Mouse (Mus musculus) thymus, adult 2 months (tissue): ENCODE measurements around the gene Olfr221. TPM values are rescaled to one million over a fixed set of nuclear protein-coding genes. Genes with fewer than 3 reads are reported as not detected.

Source experiments
- DNase-seq: peaks from one replicate; pipeline ENCODE4 v3.0.0; 2021
- H3K27ac ChIP-seq: fragments of 200-500 bp; 2 replicates; pipeline ENCODE4 v1.5.1; 2012; ENCODE audit warnings: low read length, control low read depth; ENCODE audit not compliant: control insufficient read depth, insufficient read depth
- H3K27me3 ChIP-seq: fragments of 200-500 bp; 2 replicates; pipeline ENCODE4 v1.6.1; 2012; ENCODE audit warnings: mild to moderate bottlenecking, low read length, moderate library complexity, mixed read lengths; ENCODE audit not compliant: control insufficient read depth, insufficient read depth
- H3K36me3 ChIP-seq: fragments of 200-500 bp; 2 replicates; pipeline ENCODE4 v1.6.1; 2012; ENCODE audit warnings: mild to moderate bottlenecking, low read length, moderate library complexity; ENCODE audit not compliant: control insufficient read depth, insufficient read depth
- H3K4me1 ChIP-seq: fragments of 200-500 bp; replicated peaks from 2 replicates; pipeline ENCODE4 v1.6.1; 2012; ENCODE audit warnings: low read length; ENCODE audit not compliant: control insufficient read depth, insufficient read depth
- H3K4me3 ChIP-seq: fragments of 200-500 bp; 2 replicates; pipeline ENCODE4 v1.5.1; 2012; ENCODE audit warnings: mild to moderate bottlenecking, low read length, control low read depth, moderate library complexity; ENCODE audit not compliant: control insufficient read depth, insufficient read depth
- CTCF ChIP-seq: fragments of 200-500 bp; IDR thresholded peaks from 2 replicates; pipeline ENCODE4 v1.5.1; 2012; ENCODE audit warnings: mild to moderate bottlenecking, control low read depth, low read length, moderate library complexity, borderline replicate concordance; ENCODE audit not compliant: control insufficient read depth, poor library complexity, insufficient read depth; ENCODE audit errors: extremely low read depth
- POLR2A ChIP-seq: fragments of 200-500 bp; IDR thresholded peaks from 2 replicates; pipeline ENCODE4 v1.6.1; 2012; ENCODE audit warnings: mild to moderate bottlenecking, low read length, control low read depth, moderate library complexity; ENCODE audit not compliant: control insufficient read depth, poor library complexity, insufficient read depth; ENCODE audit errors: extremely low read depth
- WGBS: fragments of 180-500 bp; shearing (Covaris S2); methylation state at CpG from one replicate; pipeline ENCODE4 v1.1.7; 2018; 5-methylcytosine and 5-hydroxymethylcytosine counted together
- polyA plus RNA-seq: library from polyadenylated mRNA; depleted of rRNA; stranded (reverse); fragments of >200 nt; gene quantifications from 2 replicates; pipeline ENCODE4 v1.2.3, GENCODE M21; 2012; rRNA removed

The Olfr221 gene
- polyA plus RNA-seq, 1 experiment: not detected

DNA sequence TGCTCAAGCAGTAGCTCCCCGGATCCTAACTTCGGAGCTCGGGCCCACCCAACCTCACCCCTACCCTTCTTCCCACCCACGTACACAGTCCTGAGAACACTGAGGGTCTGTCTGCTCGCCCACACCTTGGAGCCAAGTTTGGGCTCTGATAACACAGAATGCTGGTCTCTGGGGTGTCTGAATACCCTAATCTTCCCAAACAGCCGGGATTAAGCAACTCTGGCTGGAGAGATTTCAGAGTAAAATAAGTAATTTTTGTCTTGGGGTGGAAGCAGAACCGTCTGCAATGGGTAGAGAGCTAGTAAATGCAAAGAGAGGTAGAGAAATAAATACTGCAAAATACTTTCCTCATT lies 56.1 kb downstream of the Olfr221 start:
- DNase-seq: no peak

DNA sequence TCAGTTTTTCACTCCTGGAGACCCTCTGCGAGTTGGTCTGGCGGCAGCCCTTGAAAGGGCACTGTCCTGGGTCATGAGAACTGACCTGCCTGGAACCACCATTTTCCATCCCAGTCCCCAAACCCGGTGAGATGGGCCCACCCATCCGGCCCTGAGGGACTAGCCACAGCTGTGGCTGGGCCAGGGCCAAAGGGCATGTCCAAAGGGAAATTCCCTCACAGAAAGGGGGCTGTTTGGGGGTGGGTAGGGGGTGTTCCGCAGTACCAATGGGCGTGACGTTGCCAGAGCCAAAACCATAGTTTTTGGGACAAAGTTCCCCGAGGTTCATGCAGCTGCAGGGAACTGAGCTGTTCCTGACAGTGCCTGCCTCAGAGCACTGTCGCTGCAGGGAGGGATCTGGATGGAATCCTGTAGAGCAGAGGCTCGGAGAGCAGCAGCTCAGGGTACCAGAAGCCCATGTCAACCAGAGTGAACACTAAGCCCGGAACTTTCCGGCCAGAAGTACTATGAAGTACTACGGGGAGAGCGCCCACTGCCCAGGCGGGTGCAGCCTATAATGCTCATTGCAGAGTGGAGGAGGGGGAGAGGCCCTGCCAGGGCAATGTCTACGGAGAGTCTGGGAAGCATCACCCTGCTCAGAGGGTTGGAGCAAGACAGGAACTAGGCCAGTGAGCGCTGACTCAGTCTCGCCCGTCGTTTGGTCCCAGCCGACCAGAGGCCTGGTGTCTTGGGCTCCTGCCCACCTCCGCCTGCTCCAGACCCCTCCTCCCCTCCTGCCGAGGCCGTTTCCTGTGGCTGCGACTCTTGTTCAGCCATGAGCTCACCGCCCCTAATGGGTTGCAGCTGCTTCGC lies 56.7 kb downstream of the Olfr221 start:
- no peak for DNase-seq
- Histone ChIP-seq H3K36me3 (no peaks in the 10 kb centered on the region), H3K4me1 (peaks cover 33% of the 10 kb centered on the region), H3K27me3 (no peaks in the 10 kb centered on the region), H3K4me3 (peak overlapping the region; percentile 44), H3K27ac (no peak overlapping the region)
- 9% methylated on average over 27 of the region's 27 CpGs for WGBS
- TF ChIP-seq POLR2A (no peak), CTCF (no peak)

More for the DNA sequence above, 56.1 kb downstream of the Olfr221 start:
- peaks cover 33% of the 10 kb centered on the region for H3K4me1 ChIP-seq
- H3K36me3 ChIP-seq: no peaks in the 10 kb centered on the region
- no peaks in the 10 kb centered on the region for H3K27me3 ChIP-seq
- H3K27ac ChIP-seq: no peak overlapping the region
- H3K4me3 ChIP-seq: peak overlapping the region; percentile 44
- WGBS: 34% methylated on average over 7 of the region's 7 CpGs
- TF ChIP-seq CTCF: no peak
- TF ChIP-seq POLR2A: no peak

DNA sequence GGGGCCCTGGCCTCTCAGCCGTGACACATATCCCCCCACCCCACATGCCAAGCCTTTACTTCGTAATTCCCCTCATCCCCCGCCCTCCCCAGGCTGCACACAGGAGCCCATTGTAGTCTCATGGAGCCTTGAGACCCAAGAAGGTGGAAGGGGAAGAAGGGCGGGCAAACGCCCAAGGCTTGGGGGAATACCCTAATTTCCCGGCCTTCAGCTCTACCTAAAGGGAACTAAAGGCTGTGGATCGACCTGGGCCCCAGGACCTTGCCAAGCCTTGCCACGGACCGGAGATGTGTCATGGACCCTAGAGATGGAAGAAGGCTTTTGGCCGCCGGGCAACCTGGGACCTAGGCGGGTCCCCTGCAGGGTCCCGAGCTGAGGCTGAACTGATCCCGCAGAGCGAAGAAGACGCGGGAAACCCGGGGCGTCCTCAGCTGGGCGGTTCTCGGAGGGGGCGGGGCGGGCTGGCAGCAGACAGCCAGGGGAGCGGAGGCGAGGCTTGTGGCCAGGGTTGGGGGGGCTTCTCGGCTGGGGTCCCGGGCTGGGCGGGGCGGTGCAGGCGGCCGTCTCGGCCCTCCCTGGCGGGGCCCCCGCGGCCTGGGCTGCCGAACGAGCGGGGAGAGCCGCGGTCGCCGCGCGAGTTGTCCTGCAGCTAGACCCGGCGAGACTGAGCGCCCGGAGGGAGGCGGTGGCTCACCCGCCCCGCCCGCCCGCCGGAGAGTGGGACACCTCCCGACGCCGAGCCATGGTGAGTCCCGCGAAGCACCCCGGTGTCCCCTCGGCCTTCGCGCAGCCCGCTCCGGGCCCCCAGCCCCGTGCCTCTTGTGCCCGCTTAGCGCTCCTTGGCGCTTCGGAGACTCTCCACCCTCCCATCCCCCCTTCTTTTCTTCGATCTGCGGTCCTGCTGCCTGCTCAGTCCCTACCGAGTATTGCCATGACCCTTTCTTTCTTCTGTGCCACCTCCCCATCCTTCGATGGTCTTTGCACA lies 57.7 kb downstream of the Olfr221 start, which contains the start of gene Arhgef40:
Gene Arhgef40, plus strand, starts transcription at position 473 of the 985 bp plus-strand sequence.
- H3K27me3 ChIP-seq: no peaks in the 10 kb centered on the region
- H3K36me3 ChIP-seq: no peaks in the 10 kb centered on the region
- WGBS: 1% methylated on average over 49 of the region's 74 CpGs
- no peak for TF ChIP-seq POLR2A
- TF ChIP-seq CTCF: no peak
- peaks cover 30% of the 10 kb centered on the region for H3K4me1 ChIP-seq
- peak; percentile 70 for DNase-seq
- peak within 1 kb of the TSS; percentile 44 for H3K4me3 ChIP-seq
- no peak within 1 kb of the TSS for H3K27ac ChIP-seq

Other genes with a start within 250 kb of the Olfr221 start
- gene AY358078, start 242.4 kb downstream of the Olfr221 start, polyA plus RNA-seq: not detected in 2 replicates
- gene Ear6, start 188.8 kb downstream of the Olfr221 start, polyA plus RNA-seq: 0.82 and 1.8 TPM in 2 replicates
- 50.4 and 56.7 TPM in 2 replicates for gene Mettl17, start 157.6 kb downstream of the Olfr221 start, polyA plus RNA-seq
- 0.84 and 1.5 TPM in 2 replicates for gene Slc39a2, start 149.6 kb downstream of the Olfr221 start, polyA plus RNA-seq
- gene Ndrg2, start 128.3 kb downstream of the Olfr221 start, polyA plus RNA-seq: 85.1 and 178 TPM in 2 replicates
- gene Tppp2, start 124.0 kb downstream of the Olfr221 start, polyA plus RNA-seq: not detected in 2 replicates
- not detected in 2 replicates for gene Rnase13, start 119.7 kb downstream of the Olfr221 start, polyA plus RNA-seq
- 55.2 and 62.3 TPM in 2 replicates for gene Arhgef40, start 57.7 kb downstream of the Olfr221 start, polyA plus RNA-seq
- gene Tmem253, start 26.8 kb downstream of the Olfr221 start, polyA plus RNA-seq: 2.9 TPM in 2 replicates
- 253 and 269 TPM in 2 replicates for gene Zfp219, start 21.7 kb downstream of the Olfr221 start, polyA plus RNA-seq
- gene Hnrnpc, start 61.6 kb upstream of the Olfr221 start, polyA plus RNA-seq: 163 and 171 TPM in 2 replicates
- gene Rpgrip1, start 68.2 kb upstream of the Olfr221 start, polyA plus RNA-seq: 3.1 and 3.9 TPM in 2 replicates
- gene Supt16, start 155.0 kb upstream of the Olfr221 start, polyA plus RNA-seq: 19.1 and 22.8 TPM in 2 replicates
- 66.6 and 70.2 TPM in 2 replicates for gene Chd8, start 215.3 kb upstream of the Olfr221 start, polyA plus RNA-seq
- 73.5 and 96.7 TPM in 2 replicates for gene Tox4, start 236.7 kb upstream of the Olfr221 start, polyA plus RNA-seq
- gene Rab2b, start 237.1 kb upstream of the Olfr221 start, polyA plus RNA-seq: 12.8 and 15.3 TPM in 2 replicates